8 mouse cellular contexts compared by ENCODE assay signal in genomic region chr13:23763242-23763585, GRCm38 (mm10). TPM values are rescaled to one million over a fixed set of nuclear protein-coding genes. Genes with fewer than 3 reads are reported as not detected.
DNase-seq lines count a peak whose midpoint lies in the region; ATAC-seq and TF ChIP-seq lines count a peak whose summit lies in the region.

No protein-coding gene starts in this region.

- no peak for DNase-seq in heart, adult 11 months
- DNase-seq in G1E (ENCODE audit: low spot score) = no peak
- no peak for DNase-seq in hindbrain, embryonic 11.5 days (ENCODE audit: low spot score)
- DNase-seq in midbrain, embryonic 11.5 days (ENCODE audit: low spot score, missing footprints) = no peak
- no peak for DNase-seq in gastrocnemius, postnatal 36 days
- no peak for DNase-seq in gastrocnemius, postnatal 25 days
- no peak for DNase-seq in embryo, embryonic 10 days (ENCODE audit: low spot score)

- H3K9me3 ChIP-seq in heart, embryonic 15.5 days (replicated peaks) = no peaks in the 10 kb centered on the region
- H3K9me3 ChIP-seq in G1E (replicated peaks) = no peaks in the 10 kb centered on the region
- H3K9me3 ChIP-seq in hindbrain, embryonic 11.5 days (ENCODE audit: control insufficient read depth, low read length) = no peaks in the 10 kb centered on the region
- H3K9me3 ChIP-seq in midbrain, embryonic 11.5 days (ENCODE audit: control insufficient read depth, low read length) = no peaks in the 10 kb centered on the region

- H3K4me3 ChIP-seq in heart, embryonic 15.5 days = peak overlapping the region; percentile 68
- peak overlapping the region; percentile 64; the same call in 1 of the 2 replicates for H3K4me3 ChIP-seq in G1E (ENCODE audit: low read depth, low read length)
- peak overlapping the region; percentile 57 for H3K4me3 ChIP-seq in hindbrain, embryonic 11.5 days (ENCODE audit: low read depth, low read length)
- peak overlapping the region; percentile 52 for H3K4me3 ChIP-seq in midbrain, embryonic 11.5 days (ENCODE audit: low read depth, low read length)

- H3K4me2 ChIP-seq in heart, embryonic 15.5 days = peak overlapping the region; percentile 92
- H3K4me2 ChIP-seq in hindbrain, embryonic 11.5 days (replicated peaks; ENCODE audit: low read depth, low read length) = peak overlapping the region; percentile 89
- peak overlapping the region; percentile 82 for H3K4me2 ChIP-seq in midbrain, embryonic 11.5 days

- intact Hi-C loops in gastrocnemius, postnatal 36 days (cut with DNase I) = no loop called here

- no peak for ATAC-seq in heart, embryonic 15.5 days (replicated peaks; ENCODE audit: insufficient number of reproducible peaks, insufficient read depth, low FRiP score, low read depth)
- ATAC-seq in G1E (ENCODE audit: extremely low read depth, insufficient number of reproducible peaks, low FRiP score, poor library complexity, severe bottlenecking) = no peak
- ATAC-seq in hindbrain, embryonic 11.5 days (ENCODE audit: low FRiP score) = no peak
- ATAC-seq in midbrain, embryonic 11.5 days (ENCODE audit: low FRiP score) = no peak

- peak overlapping the region; percentile 95 for H3K27ac ChIP-seq in heart, embryonic 15.5 days
- H3K27ac ChIP-seq in hindbrain, embryonic 11.5 days (ENCODE audit: low read depth, low read length) = peak overlapping the region; percentile 83
- peak overlapping the region; percentile 83 for H3K27ac ChIP-seq in midbrain, embryonic 11.5 days (ENCODE audit: low read depth, low read length)

- H3K27me3 ChIP-seq in heart, embryonic 15.5 days = no peaks in the 10 kb centered on the region
- H3K27me3 ChIP-seq in G1E (ENCODE audit: insufficient read depth, low read length) = no peaks in the 10 kb centered on the region
- H3K27me3 ChIP-seq in hindbrain, embryonic 11.5 days (ENCODE audit: control insufficient read depth, insufficient read depth, low read length) = no peaks in the 10 kb centered on the region
- no peaks in the 10 kb centered on the region for H3K27me3 ChIP-seq in midbrain, embryonic 11.5 days (ENCODE audit: control insufficient read depth, insufficient read depth, low read length)

- no peak for TF ChIP-seq CTCF in G1E (IDR thresholded peaks at IDR 0.05; ENCODE audit: low read depth, low read length)

- no peaks in the 10 kb centered on the region for H3K36me3 ChIP-seq in heart, embryonic 15.5 days
- no peaks in the 10 kb centered on the region for H3K36me3 ChIP-seq in G1E (replicated peaks)
- no peaks in the 10 kb centered on the region for H3K36me3 ChIP-seq in hindbrain, embryonic 11.5 days (ENCODE audit: control insufficient read depth, insufficient read depth, low read length)
- H3K36me3 ChIP-seq in midbrain, embryonic 11.5 days (ENCODE audit: control insufficient read depth, insufficient read depth, low read length) = no peaks in the 10 kb centered on the region

- peaks cover 29% of the 10 kb centered on the region for H3K4me1 ChIP-seq in heart, embryonic 15.5 days (replicated peaks)
- H3K4me1 ChIP-seq in G1E (ENCODE audit: insufficient read depth, low read depth, low read length) = peaks cover 55% of the 10 kb centered on the region
- H3K4me1 ChIP-seq in hindbrain, embryonic 11.5 days (replicated peaks; ENCODE audit: control insufficient read depth, insufficient read depth, low read length) = peaks cover 5% of the 10 kb centered on the region; the same call in 1 of the 2 replicates
- H3K4me1 ChIP-seq in midbrain, embryonic 11.5 days (ENCODE audit: control insufficient read depth, insufficient read depth, low read length) = peaks cover 23% of the 10 kb centered on the region

- H3K9ac ChIP-seq in heart, embryonic 15.5 days = peak overlapping the region; percentile 75
- H3K9ac ChIP-seq in hindbrain, embryonic 11.5 days (ENCODE audit: low read depth, low read length) = peak overlapping the region; percentile 45; the same call in 1 of the 2 replicates
- H3K9ac ChIP-seq in midbrain, embryonic 11.5 days (ENCODE audit: low read length) = peak overlapping the region; percentile 56

- WGBS in heart, embryonic 15.5 days = under 1% methylated on average over 10 of the region's 10 CpGs
- under 1% methylated on average over 10 of the region's 10 CpGs for WGBS in hindbrain, embryonic 11.5 days
- 2% methylated on average over 10 of the region's 10 CpGs for WGBS in midbrain, embryonic 11.5 days

RNA-seq across cellular contexts. Expression of gene Hist1h1a, which starts 0.3 kb away (rescaled TPM):
- 0.76 and 0.98 TPM in 2 replicates for polyA plus RNA-seq in heart, embryonic 15.5 days (2015; fragmentation: Nextera tagmentation; extraction: Ambion mirVana)
- total RNA-seq in G1E (2014; fragmentation: Nextera tagmentation) (351 and 375 TPM in 2 replicates), G1E (2017) (1,895 and 1,917 TPM in 2 replicates)
- polyA plus RNA-seq in G1E (2012) = 0.90 and 1.9 TPM in 2 replicates
- 2.4 and 3.7 TPM in 2 replicates for polyA plus RNA-seq in hindbrain, embryonic 11.5 days (2014; fragmentation: Nextera tagmentation; extraction: Ambion mirVana)
- polyA plus RNA-seq in midbrain, embryonic 11.5 days (2014; fragmentation: Nextera tagmentation; extraction: Ambion mirVana) = 3.5 and 3.7 TPM in 2 replicates
- total RNA-seq in gastrocnemius, postnatal 36 days (2021) = 1 to 10 TPM; 5.6 to 7.4 TPM
- 1 to 10 TPM; 5.3 to 7.9 TPM for total RNA-seq in gastrocnemius, postnatal 25 days (2021)

RNA-seq across cellular contexts. Expression of gene Hist1h3a, which starts 1.0 kb away (rescaled TPM):
- 1.5 and 2.4 TPM in 2 replicates for polyA plus RNA-seq in heart, embryonic 15.5 days (2015; fragmentation: Nextera tagmentation; extraction: Ambion mirVana)
- total RNA-seq in G1E (2014; fragmentation: Nextera tagmentation) (261 and 263 TPM in 2 replicates), G1E (2017) (139 and 203 TPM in 2 replicates)
- polyA plus RNA-seq in G1E (2012) = 5.3 and 8.2 TPM in 2 replicates
- polyA plus RNA-seq in hindbrain, embryonic 11.5 days (2014; fragmentation: Nextera tagmentation; extraction: Ambion mirVana) = 3.4 and 5.3 TPM in 2 replicates
- polyA plus RNA-seq in midbrain, embryonic 11.5 days (2014; fragmentation: Nextera tagmentation; extraction: Ambion mirVana) = 3.0 and 5.1 TPM in 2 replicates
- total RNA-seq in gastrocnemius, postnatal 36 days (2021) = 10 to 100 TPM in 1 of 2 experiments, 1 to 10 TPM in 1; 9.9 to 14.4 TPM
- 10 to 100 TPM; 10.2 to 14.0 TPM for total RNA-seq in gastrocnemius, postnatal 25 days (2021)

RNA-seq across cellular contexts. Expression of gene Hist1h4a, which starts 2.2 kb away (rescaled TPM):
- polyA plus RNA-seq in heart, embryonic 15.5 days (2015; fragmentation: Nextera tagmentation; extraction: Ambion mirVana) = not detected in 2 replicates
- total RNA-seq in G1E (2014; fragmentation: Nextera tagmentation) (408 and 465 TPM in 2 replicates), G1E (2017) (867 and 973 TPM in 2 replicates)
- polyA plus RNA-seq in G1E (2012) = 12.0 and 53.5 TPM in 2 replicates
- 0.32 TPM in 1 of 2 replicates, not detected in the other for polyA plus RNA-seq in hindbrain, embryonic 11.5 days (2014; fragmentation: Nextera tagmentation; extraction: Ambion mirVana)
- polyA plus RNA-seq in midbrain, embryonic 11.5 days (2014; fragmentation: Nextera tagmentation; extraction: Ambion mirVana) = 0.49 and 0.55 TPM in 2 replicates
- 1 to 10 TPM; 6.4 to 7.2 TPM for total RNA-seq in gastrocnemius, postnatal 36 days (2021)
- total RNA-seq in gastrocnemius, postnatal 25 days (2021) = 10 to 100 TPM in 1 of 2 experiments, 1 to 10 TPM in 1; 8.0 to 13.6 TPM

RNA-seq across cellular contexts. Expression of gene Hist1h4b, which starts 6.4 kb away (rescaled TPM):
- polyA plus RNA-seq in heart, embryonic 15.5 days (2015; fragmentation: Nextera tagmentation; extraction: Ambion mirVana) = 1.2 and 1.7 TPM in 2 replicates
- total RNA-seq in G1E (2014; fragmentation: Nextera tagmentation) = 272 and 301 TPM in 2 replicates
- total RNA-seq in G1E (2017) = 2,655 and 2,848 TPM in 2 replicates
- 6.6 and 21.7 TPM in 2 replicates for polyA plus RNA-seq in G1E (2012)
- polyA plus RNA-seq in hindbrain, embryonic 11.5 days (2014; fragmentation: Nextera tagmentation; extraction: Ambion mirVana) = 3.6 and 4.8 TPM in 2 replicates
- polyA plus RNA-seq in midbrain, embryonic 11.5 days (2014; fragmentation: Nextera tagmentation; extraction: Ambion mirVana) = 3.9 and 5.5 TPM in 2 replicates
- 1 to 10 TPM; 5.8 to 8.4 TPM for total RNA-seq in gastrocnemius, postnatal 36 days (2021)
- 10 to 100 TPM in 1 of 2 experiments, 1 to 10 TPM in 1; 8.6 to 18.2 TPM for total RNA-seq in gastrocnemius, postnatal 25 days (2021)

RNA-seq across cellular contexts. Expression of gene Trim38, which starts 6.5 kb away (rescaled TPM):
- not detected in 2 replicates for polyA plus RNA-seq in heart, embryonic 15.5 days (2015; fragmentation: Nextera tagmentation; extraction: Ambion mirVana)
- total RNA-seq in G1E (2014; fragmentation: Nextera tagmentation) (not detected in 2 replicates), G1E (2017) (0.27 TPM in 1 of 2 replicates, not detected in the other)
- not detected in 2 replicates for polyA plus RNA-seq in G1E (2012)
- polyA plus RNA-seq in hindbrain, embryonic 11.5 days (2014; fragmentation: Nextera tagmentation; extraction: Ambion mirVana) = not detected in 2 replicates
- not detected in 2 replicates for polyA plus RNA-seq in midbrain, embryonic 11.5 days (2014; fragmentation: Nextera tagmentation; extraction: Ambion mirVana)
- not detected for total RNA-seq in gastrocnemius, postnatal 36 days (2021)
- not detected for total RNA-seq in gastrocnemius, postnatal 25 days (2021)
